Mouse (Mus musculus) spleen, adult 2 months (tissue): ENCODE measurements at regions not wholly inside any gene's neighbourhood (a gene's known extent, or its start where the extent isn't known, plus 50 kb on each side); places are given as distances from the start of the nearest gene placed in this dataset.

Source experiments
- CTCF ChIP-seq: fragments of 200-500 bp; IDR thresholded peaks from 2 replicates; pipeline ENCODE4 v1.5.1; 2011; ENCODE audit warnings: mild to moderate bottlenecking, inconsistent platforms; ENCODE audit not compliant: insufficient read depth, insufficient read length, insufficient replicate concordance; ENCODE audit errors: extremely low read depth
- POLR2A ChIP-seq: fragments of 200-500 bp; IDR thresholded peaks from 2 replicates; pipeline ENCODE4 v1.6.1; 2011; ENCODE audit warnings: low read depth, low read length, inconsistent platforms

- no peak for TF ChIP-seq CTCF
- no peak for TF ChIP-seq POLR2A
These were observed 376.1 kb upstream of the Fat1 start for GRCm38 (mm10) chr8:44559161-44559560.
